Mouse (Mus musculus): ENCODE measurements at regions not wholly inside any gene's neighbourhood (a gene's known extent, or its start where the extent isn't known, plus 50 kb on each side); places are given as distances from the start of the nearest gene placed in this dataset.

DNA sequence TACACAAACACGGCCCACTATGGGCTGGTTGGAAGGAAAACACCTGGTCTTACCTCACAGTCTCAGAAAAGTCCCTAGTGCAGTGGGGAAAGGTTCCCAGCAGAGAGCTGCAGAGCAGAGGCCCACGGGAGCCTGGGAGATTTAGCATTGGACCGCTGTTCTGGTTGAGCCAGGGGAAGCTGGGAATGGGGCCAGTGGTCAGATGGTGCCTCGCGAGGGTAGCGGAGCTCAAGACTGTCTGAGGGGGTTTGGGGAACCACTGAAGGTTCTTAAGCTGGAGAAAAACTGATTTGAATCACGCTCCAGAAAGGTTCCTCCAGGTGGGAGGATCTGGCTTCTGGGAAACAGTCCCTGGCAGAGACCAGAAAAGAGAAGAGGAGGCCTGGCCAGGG lies 84.8 kb downstream of the Lhx2 start:
- TF ChIP-seq CTCF (IDR thresholded peaks at IDR 0.05; ENCODE audit: borderline replicate concordance, extremely low read depth, insufficient read depth, insufficient read length) (no peak), POLR2A (IDR thresholded peaks at IDR 0.05; ENCODE audit: borderline replicate concordance, extremely low read depth, insufficient read depth, insufficient read length, poor library complexity, severe bottlenecking) (no peak)
